Mouse (Mus musculus): ENCODE measurements around the gene Glt1d1. TPM values are rescaled to one million over a fixed set of nuclear protein-coding genes. Genes with fewer than 3 reads are reported as not detected.

Gene Glt1d1
- total and polyA plus RNA-seq, 2 experiments, result 9.7 to 38.2 TPM

DNA sequence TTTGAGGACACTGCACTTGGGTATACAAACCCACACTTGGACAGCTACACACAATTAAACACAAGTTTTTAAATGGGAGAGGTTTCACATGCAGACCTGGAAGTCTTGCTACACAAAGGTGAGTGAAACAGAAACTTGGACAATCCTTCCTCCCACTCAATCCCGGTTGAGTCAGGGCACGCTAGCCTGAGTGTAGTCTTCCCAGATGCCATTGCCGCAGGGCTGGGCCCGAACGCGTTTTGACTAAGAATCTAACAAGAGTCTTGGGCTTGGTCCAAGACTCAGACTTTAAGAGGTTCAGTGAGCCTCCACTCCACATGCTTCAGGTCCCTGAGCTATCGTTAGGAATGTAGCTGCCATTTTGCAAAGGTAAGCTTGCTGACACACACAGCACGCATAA, 11.7 kb upstream of the Glt1d1 start:
- Histone ChIP-seq H3K27ac (replicated peaks; ENCODE audit: insufficient read depth, low read depth, low read length) (no peak overlapping the region), H3K4me3 (ENCODE audit: insufficient read depth, low read depth, low read length) (no peak overlapping the region), H3K9ac (ENCODE audit: low read depth, low read length) (no peak overlapping the region), H3K36me3 (ENCODE audit: control insufficient read depth, insufficient read depth, low read length) (no peaks in the 10 kb centered on the region), H3K27me3 (ENCODE audit: control insufficient read depth, insufficient read depth, low read length) (no peaks in the 10 kb centered on the region), H3K4me1 (ENCODE audit: control insufficient read depth, insufficient read depth, low read length) (peaks cover 7% of the 10 kb centered on the region), H3K79me2 (ENCODE audit: control insufficient read depth, insufficient read depth, low read length) (peaks cover 18% of the 10 kb centered on the region)
- WGBS, result 90% methylated on average over 8 of the region's 8 CpGs
- TF ChIP-seq CTCF (IDR thresholded peaks at IDR 0.05; ENCODE audit: low read depth, low read length), result no peak
- TF ChIP-seq POLR2A (IDR thresholded peaks at IDR 0.05; ENCODE audit: extremely low read depth, insufficient read depth, low read length), result no peak
- no peak for DNase-seq (ENCODE audit: extremely low read depth, low read depth, low spot score)

DNA sequence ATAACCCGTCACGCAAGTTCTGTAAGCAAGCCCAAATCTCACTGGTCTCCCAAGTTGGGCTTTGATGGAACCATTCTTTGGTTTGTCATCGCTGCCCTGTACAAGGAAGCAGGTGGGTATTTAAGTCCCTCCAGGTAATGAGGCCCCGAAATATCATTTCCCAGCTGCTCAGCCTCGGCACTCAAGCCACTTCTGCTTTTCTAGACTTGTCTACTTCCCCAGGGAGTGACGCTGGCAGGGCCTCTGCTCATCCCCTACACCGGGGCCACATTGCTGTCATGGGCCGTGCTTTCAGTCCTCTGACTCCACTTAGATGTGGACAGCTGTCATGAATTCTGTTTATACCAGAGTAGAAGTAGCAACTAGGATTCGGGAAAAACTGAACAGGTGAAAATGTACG, 11.0 kb upstream of the Glt1d1 start:
- H3K9ac ChIP-seq (ENCODE audit: low read depth, low read length), result no peak overlapping the region
- H3K27me3 ChIP-seq (ENCODE audit: control insufficient read depth, insufficient read depth, low read length), result no peaks in the 10 kb centered on the region
- no peaks in the 10 kb centered on the region for H3K36me3 ChIP-seq (ENCODE audit: control insufficient read depth, insufficient read depth, low read length)
- no peak overlapping the region for H3K4me3 ChIP-seq (ENCODE audit: insufficient read depth, low read depth, low read length)
- H3K79me2 ChIP-seq (ENCODE audit: control insufficient read depth, insufficient read depth, low read length), result peaks cover 11% of the 10 kb centered on the region
- H3K27ac ChIP-seq (replicated peaks; ENCODE audit: insufficient read depth, low read depth, low read length), result no peak overlapping the region
- peaks cover 2% of the 10 kb centered on the region for H3K4me1 ChIP-seq (ENCODE audit: control insufficient read depth, insufficient read depth, low read length)
- no peak for TF ChIP-seq CTCF (IDR thresholded peaks at IDR 0.05; ENCODE audit: low read depth, low read length)
- no peak for TF ChIP-seq POLR2A (IDR thresholded peaks at IDR 0.05; ENCODE audit: extremely low read depth, insufficient read depth, low read length)
- WGBS, result 86% methylated on average over 10 of the region's 10 CpGs
- no peak for DNase-seq (ENCODE audit: extremely low read depth, low read depth, low spot score)

DNA sequence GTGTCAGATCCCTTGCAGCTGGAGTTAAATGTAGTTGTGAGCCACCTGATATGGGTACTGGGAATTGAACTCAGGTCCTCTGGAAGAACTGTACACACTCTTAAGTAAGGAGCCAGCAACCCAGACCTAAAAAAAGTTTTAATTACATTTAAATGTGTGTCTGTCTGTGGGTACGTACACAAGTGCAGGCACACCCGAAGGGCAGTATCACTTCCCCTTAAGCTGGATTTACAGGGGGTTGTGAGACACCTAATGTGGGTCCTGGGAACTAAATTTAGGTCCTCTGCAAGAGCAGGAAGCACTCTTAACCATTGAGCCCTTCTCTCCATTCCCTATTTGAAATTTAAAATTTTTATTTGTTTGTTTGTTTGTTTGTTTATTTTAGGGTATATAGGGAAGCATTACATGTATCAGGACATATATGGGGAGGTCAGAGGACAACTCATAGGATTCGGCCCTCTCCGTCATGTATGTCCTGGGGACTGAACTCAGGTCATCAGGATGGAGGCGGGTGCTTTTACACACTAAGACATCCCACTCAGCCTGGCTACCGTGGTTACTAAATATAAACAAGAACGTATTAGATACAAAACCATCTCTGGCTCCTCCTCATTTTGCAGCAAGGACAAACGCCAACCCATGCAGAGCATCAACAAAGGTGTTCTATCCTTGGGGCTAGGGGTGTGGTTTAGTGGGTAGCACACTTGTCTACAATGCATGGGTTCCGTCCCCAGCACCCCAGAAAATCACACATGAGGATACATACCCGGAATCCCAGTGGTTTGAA, 7.4 kb upstream of the Glt1d1 start:
- Histone ChIP-seq H3K4me1 (ENCODE audit: control insufficient read depth, insufficient read depth, low read length) (no peaks in the 10 kb centered on the region; the same call in 1 of the 2 replicates), H3K79me2 (ENCODE audit: control insufficient read depth, insufficient read depth, low read length) (no peaks in the 10 kb centered on the region; the same call in 1 of the 2 replicates), H3K9ac (ENCODE audit: low read depth, low read length) (no peak overlapping the region), H3K27ac (replicated peaks; ENCODE audit: insufficient read depth, low read depth, low read length) (no peak overlapping the region), H3K36me3 (ENCODE audit: control insufficient read depth, insufficient read depth, low read length) (no peaks in the 10 kb centered on the region), H3K27me3 (ENCODE audit: control insufficient read depth, insufficient read depth, low read length) (no peaks in the 10 kb centered on the region), H3K4me3 (ENCODE audit: insufficient read depth, low read depth, low read length) (no peak overlapping the region)
- no peak for DNase-seq (ENCODE audit: extremely low read depth, low read depth, low spot score)
- WGBS, result 83% methylated on average over 10 of the region's 10 CpGs
- TF ChIP-seq CTCF (IDR thresholded peaks at IDR 0.05; ENCODE audit: low read depth, low read length) (no peak), POLR2A (IDR thresholded peaks at IDR 0.05; ENCODE audit: extremely low read depth, insufficient read depth, low read length) (no peak)

- WGBS, result 92% methylated on average over 12 of the region's 12 CpGs
- peaks cover 2% of the 10 kb centered on the region; the same call in 1 of the 2 replicates for H3K79me2 ChIP-seq (ENCODE audit: control insufficient read depth, insufficient read depth, low read length)
- no peak overlapping the region for H3K9ac ChIP-seq (ENCODE audit: low read depth, low read length)
- no peak for DNase-seq (ENCODE audit: extremely low read depth, low read depth, low spot score)
- H3K36me3 ChIP-seq (ENCODE audit: control insufficient read depth, insufficient read depth, low read length), result no peaks in the 10 kb centered on the region
- no peak overlapping the region for H3K4me3 ChIP-seq (ENCODE audit: insufficient read depth, low read depth, low read length)
- no peaks in the 10 kb centered on the region for H3K27me3 ChIP-seq (ENCODE audit: control insufficient read depth, insufficient read depth, low read length)
- TF ChIP-seq CTCF (IDR thresholded peaks at IDR 0.05; ENCODE audit: low read depth, low read length) (no peak), POLR2A (IDR thresholded peaks at IDR 0.05; ENCODE audit: extremely low read depth, insufficient read depth, low read length) (no peak)
- H3K27ac ChIP-seq (replicated peaks; ENCODE audit: insufficient read depth, low read depth, low read length), result no peak overlapping the region
- peaks cover 5% of the 10 kb centered on the region for H3K4me1 ChIP-seq (ENCODE audit: control insufficient read depth, insufficient read depth, low read length)
These were observed 4.8 kb upstream of the Glt1d1 start for GRCm38 (mm10) chr5:127627242-127627641.

DNA sequence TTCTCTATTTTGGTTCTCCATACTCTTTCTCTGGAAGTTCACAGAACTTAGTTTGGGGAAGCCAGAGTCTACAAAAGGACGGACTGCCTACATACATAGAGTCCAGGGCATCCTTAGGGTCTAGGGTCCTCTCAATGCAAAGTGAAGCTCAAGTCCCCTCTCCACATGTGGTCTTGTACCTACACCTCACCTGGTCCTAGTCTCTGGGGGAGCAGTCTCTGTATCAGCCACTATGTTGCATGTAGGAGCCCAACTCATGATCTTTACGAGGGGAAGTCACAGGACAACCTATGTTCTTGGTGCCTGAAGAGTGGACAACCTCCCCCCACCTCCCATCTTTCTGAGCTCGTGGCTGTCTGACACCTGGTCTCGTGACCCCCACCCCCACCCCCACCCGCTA, 391 bp upstream of the Glt1d1 start:
- Histone ChIP-seq H3K4me1 (ENCODE audit: control insufficient read depth, insufficient read depth, low read length) (peaks cover 19% of the 10 kb centered on the region), H3K79me2 (ENCODE audit: control insufficient read depth, insufficient read depth, low read length) (peaks cover 13% of the 10 kb centered on the region; the same call in 1 of the 2 replicates), H3K27me3 (ENCODE audit: control insufficient read depth, insufficient read depth, low read length) (no peaks in the 10 kb centered on the region), H3K36me3 (ENCODE audit: control insufficient read depth, insufficient read depth, low read length) (peaks cover 2% of the 10 kb centered on the region; the same call in 1 of the 2 replicates), H3K27ac (replicated peaks; ENCODE audit: insufficient read depth, low read depth, low read length) (no peak overlapping the region; the same call in 1 of the 2 replicates), H3K9ac (ENCODE audit: low read depth, low read length) (peak overlapping the region; percentile 99), H3K4me3 (ENCODE audit: insufficient read depth, low read depth, low read length) (peak overlapping the region; percentile 85)
- TF ChIP-seq CTCF (IDR thresholded peaks at IDR 0.05; ENCODE audit: low read depth, low read length), result no peak
- TF ChIP-seq POLR2A (IDR thresholded peaks at IDR 0.05; ENCODE audit: extremely low read depth, insufficient read depth, low read length), result no peak
- DNase-seq (ENCODE audit: extremely low read depth, low read depth, low spot score), result no peak
- WGBS, result 12% methylated on average over 5 of the region's 5 CpGs

DNA sequence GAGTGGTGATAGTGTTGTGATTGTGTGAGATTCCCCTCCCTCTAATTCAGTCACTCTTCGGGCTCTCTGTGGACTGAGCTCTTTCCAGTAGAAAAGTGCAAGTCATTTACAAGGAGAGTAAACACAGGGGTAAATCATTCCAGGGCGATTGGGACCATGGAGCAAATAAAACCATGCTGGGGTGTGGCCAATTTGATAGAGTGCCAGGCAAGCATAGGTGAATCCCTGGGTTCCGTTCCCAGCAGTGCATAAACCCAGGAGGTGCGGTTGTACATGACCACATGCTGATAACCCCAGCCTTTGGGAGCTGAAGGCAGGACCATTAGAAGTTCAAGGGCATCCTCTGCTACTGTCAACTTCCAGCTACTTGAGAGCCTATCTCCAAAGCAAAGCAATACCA, 1.1 kb downstream of the Glt1d1 start:
- H3K4me3 ChIP-seq (ENCODE audit: insufficient read depth, low read depth, low read length), result peak overlapping the region; percentile 85
- peak overlapping the region; percentile 66 for H3K9ac ChIP-seq (ENCODE audit: low read depth, low read length)

More for the DNA sequence above, 1.1 kb downstream of the Glt1d1 start:
- peak overlapping the region; percentile 73 for H3K27ac ChIP-seq (replicated peaks; ENCODE audit: insufficient read depth, low read depth, low read length)
- whole genome bisulfite sequencing, result 6% methylated on average over 4 of the region's 4 CpGs
- peaks cover 26% of the 10 kb centered on the region for H3K4me1 ChIP-seq (ENCODE audit: control insufficient read depth, insufficient read depth, low read length)
- peaks cover 2% of the 10 kb centered on the region; the same call in 1 of the 2 replicates for H3K36me3 ChIP-seq (ENCODE audit: control insufficient read depth, insufficient read depth, low read length)
- DNase-seq (ENCODE audit: extremely low read depth, low read depth, low spot score), result peak; percentile 97
- TF ChIP-seq POLR2A (IDR thresholded peaks at IDR 0.05; ENCODE audit: extremely low read depth, insufficient read depth, low read length) (no peak), CTCF (IDR thresholded peaks at IDR 0.05; ENCODE audit: low read depth, low read length) (no peak)
- H3K27me3 ChIP-seq (ENCODE audit: control insufficient read depth, insufficient read depth, low read length), result no peaks in the 10 kb centered on the region
- H3K79me2 ChIP-seq (ENCODE audit: control insufficient read depth, insufficient read depth, low read length), result peaks cover 13% of the 10 kb centered on the region; the same call in 1 of the 2 replicates

Data from liver, adult 2 months (tissue).